Mouse (Mus musculus) myocyte (in vitro differentiated cells): ENCODE measurements around the gene 8030411F24Rik.

Experiments
- MAX ChIP-seq: IDR thresholded peaks from one replicate; pipeline ENCODE4 v1.6.1; 2011; ENCODE audit warnings: low read depth, mild to moderate bottlenecking, control low read depth
- MYOD1 ChIP-seq, 3 experiments: IDR thresholded peaks; one replicate each; pipeline ENCODE4 v1.6.1; 2011; ENCODE audit warnings: control low read depth in 2 of 3, low read depth in 2 of 3, mild to moderate bottlenecking in 2 of 3, moderate library complexity in 1 of 3; ENCODE audit not compliant: insufficient read length in 2 of 3, control insufficient read depth in 1 of 3
- POLR2A ChIP-seq: IDR thresholded peaks from one replicate; pipeline ENCODE4 v1.6.1; 2011; ENCODE audit warnings: low read depth, mild to moderate bottlenecking, control low read depth, moderate library complexity; ENCODE audit not compliant: insufficient read length
- REST ChIP-seq: IDR thresholded peaks from one replicate; pipeline ENCODE4 v1.6.1; 2011; ENCODE audit warnings: mild to moderate bottlenecking, control low read depth, moderate library complexity; ENCODE audit not compliant: insufficient read depth, insufficient read length
- SRF ChIP-seq: IDR thresholded peaks from one replicate; pipeline ENCODE4 v1.6.1; 2011; ENCODE audit warnings: low read depth; ENCODE audit not compliant: control insufficient read depth, insufficient read length
- TCF12 ChIP-seq: IDR thresholded peaks from one replicate; pipeline ENCODE4 v1.6.1; 2011; ENCODE audit warnings: mild to moderate bottlenecking, control low read depth; ENCODE audit not compliant: poor library complexity, insufficient read depth, severe bottlenecking

GRCm38 (mm10) chr2:148801491-148801921, 19.7 kb downstream of the 8030411F24Rik start:
- TF ChIP-seq SRF: no peak
- no peak for TF ChIP-seq MYOD1 (IDR thresholded peaks at IDR 0.05; ENCODE audit: control insufficient read depth in 1 of 3, insufficient read length in 2 of 3, low read depth in 2 of 3)
- no peak for TF ChIP-seq REST
- TF ChIP-seq POLR2A: no peak
- TF ChIP-seq MAX: no peak
- no peak for TF ChIP-seq TCF12
